Mouse (Mus musculus): ENCODE data around the gene Irf2bp1. TPM values are rescaled to one million over a fixed set of nuclear protein-coding genes. Genes with fewer than 3 reads are reported as not detected.

The Irf2bp1 gene
- polyA plus RNA-seq, 1 experiment from 2014 or later, result 29.7 TPM

DNA sequence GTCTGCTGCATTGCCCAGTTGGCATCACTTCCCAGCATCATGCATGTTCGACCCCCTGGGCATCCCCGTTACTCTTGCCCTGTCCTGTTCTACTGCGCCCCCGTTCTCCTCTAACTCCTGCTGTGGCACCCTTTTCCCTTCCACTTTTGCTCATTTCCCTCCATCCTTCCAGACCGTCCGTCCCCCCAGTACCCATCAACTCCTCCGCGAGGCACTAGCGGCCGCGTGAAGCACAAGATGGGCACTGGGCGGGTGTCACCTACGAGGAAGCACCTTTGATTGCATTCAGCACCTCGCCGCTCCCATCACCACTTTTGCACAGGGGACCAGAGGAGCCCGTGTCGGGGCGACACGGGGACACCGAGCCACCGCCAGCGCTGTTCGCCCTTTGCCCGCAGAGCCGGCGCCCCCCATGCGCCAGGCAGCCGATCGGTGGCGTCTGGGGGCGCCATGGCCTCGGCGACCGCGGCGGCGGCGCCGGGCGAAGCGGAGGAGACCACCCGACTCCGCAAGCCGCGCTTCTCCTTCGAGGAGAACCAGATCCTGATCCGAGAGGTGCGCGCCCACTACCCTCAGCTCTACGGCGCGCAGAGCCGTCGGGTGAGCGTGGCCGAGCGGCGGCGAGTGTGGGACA, 12.1 kb upstream of the Irf2bp1 start:
- H3K27ac ChIP-seq (ENCODE audit: low read depth, low read length), result peak overlapping the region; percentile 84
- peak overlapping the region; percentile 56 for H3K9ac ChIP-seq (replicated peaks; ENCODE audit: low read depth, low read length)
- no peaks in the 10 kb centered on the region for H3K9me3 ChIP-seq (ENCODE audit: control insufficient read depth, low read length)
- peaks cover 15% of the 10 kb centered on the region for H3K4me1 ChIP-seq (ENCODE audit: control insufficient read depth, insufficient read depth, low read length)
- WGBS, result under 1% methylated on average over 44 of the region's 59 CpGs
- no peak; the same call in none of the 2 replicates for ATAC-seq (ENCODE audit: low read depth)
- no peaks in the 10 kb centered on the region for H3K36me3 ChIP-seq (ENCODE audit: control insufficient read depth, insufficient read depth, low read length)
- H3K4me2 ChIP-seq (ENCODE audit: low read depth, low read length), result peak overlapping the region; percentile 57
- H3K4me3 ChIP-seq (ENCODE audit: low read depth, low read length), result peak overlapping the region; percentile 57
- H3K27me3 ChIP-seq (ENCODE audit: control insufficient read depth, insufficient read depth, low read length), result no peaks in the 10 kb centered on the region

DNA sequence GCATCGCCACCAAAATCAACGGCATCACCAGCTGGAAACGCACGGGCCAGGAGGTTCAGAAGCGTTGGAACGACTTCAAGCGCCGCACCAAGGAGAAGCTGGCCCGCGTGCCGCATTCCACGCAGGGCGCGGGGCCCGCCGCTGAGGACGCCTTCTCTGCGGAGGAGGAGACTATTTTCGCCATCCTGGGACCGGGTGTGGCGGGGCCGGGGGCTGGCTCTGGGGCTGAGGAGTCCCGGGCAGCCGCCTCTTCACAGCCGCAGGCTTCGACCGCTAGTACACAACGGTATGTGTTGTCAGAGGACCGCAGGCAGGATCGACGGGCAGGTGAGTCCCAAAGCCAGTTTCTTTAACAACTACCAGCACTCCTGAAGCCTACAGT, 11.6 kb upstream of the Irf2bp1 start:
- no peak for ATAC-seq (ENCODE audit: low read depth)
- Histone ChIP-seq H3K4me1 (ENCODE audit: control insufficient read depth, insufficient read depth, low read length) (peaks cover 15% of the 10 kb centered on the region), H3K27me3 (ENCODE audit: control insufficient read depth, insufficient read depth, low read length) (no peaks in the 10 kb centered on the region), H3K36me3 (ENCODE audit: control insufficient read depth, insufficient read depth, low read length) (no peaks in the 10 kb centered on the region), H3K9ac (replicated peaks; ENCODE audit: low read depth, low read length) (peak overlapping the region; percentile 56), H3K27ac (ENCODE audit: low read depth, low read length) (peak overlapping the region; percentile 4; the same call in 1 of the 2 replicates), H3K4me3 (ENCODE audit: low read depth, low read length) (peak overlapping the region; percentile 57), H3K4me2 (ENCODE audit: low read depth, low read length) (peak overlapping the region; percentile 57), H3K9me3 (ENCODE audit: control insufficient read depth, low read length) (no peaks in the 10 kb centered on the region)
- 3% methylated on average over 31 of the region's 31 CpGs for WGBS

DNA sequence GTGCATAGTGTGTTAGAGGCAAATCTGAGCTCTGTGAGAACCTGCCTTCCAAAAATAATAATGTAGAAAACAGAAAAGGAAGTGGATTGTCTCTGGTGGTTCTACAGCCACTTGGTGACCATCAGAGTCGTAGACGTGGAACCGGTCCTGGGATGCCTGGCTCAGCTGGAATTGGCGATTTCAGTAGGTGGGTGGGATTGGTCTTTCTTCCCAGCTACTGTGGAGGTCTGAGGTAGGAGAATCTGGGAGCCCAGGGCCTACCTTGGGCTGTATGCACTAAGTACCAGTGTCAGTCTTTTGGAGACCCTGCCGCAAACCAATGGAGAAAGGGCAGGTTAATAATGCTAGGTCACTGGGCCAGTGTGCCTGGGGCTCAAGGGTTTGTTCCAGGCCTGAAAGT, 10.8 kb upstream of the Irf2bp1 start:
- peaks cover 15% of the 10 kb centered on the region for H3K4me1 ChIP-seq (ENCODE audit: control insufficient read depth, insufficient read depth, low read length)
- WGBS, result 84% methylated on average over 5 of the region's 5 CpGs
- no peaks in the 10 kb centered on the region for H3K27me3 ChIP-seq (ENCODE audit: control insufficient read depth, insufficient read depth, low read length)
- no peaks in the 10 kb centered on the region for H3K9me3 ChIP-seq (ENCODE audit: control insufficient read depth, low read length)
- peak overlapping the region; percentile 57 for H3K4me3 ChIP-seq (ENCODE audit: low read depth, low read length)
- no peak for ATAC-seq (ENCODE audit: low read depth)
- no peak overlapping the region for H3K9ac ChIP-seq (replicated peaks; ENCODE audit: low read depth, low read length)
- H3K36me3 ChIP-seq (ENCODE audit: control insufficient read depth, insufficient read depth, low read length), result no peaks in the 10 kb centered on the region
- no peak overlapping the region for H3K27ac ChIP-seq (ENCODE audit: low read depth, low read length)
- peak overlapping the region; percentile 57 for H3K4me2 ChIP-seq (ENCODE audit: low read depth, low read length)

DNA sequence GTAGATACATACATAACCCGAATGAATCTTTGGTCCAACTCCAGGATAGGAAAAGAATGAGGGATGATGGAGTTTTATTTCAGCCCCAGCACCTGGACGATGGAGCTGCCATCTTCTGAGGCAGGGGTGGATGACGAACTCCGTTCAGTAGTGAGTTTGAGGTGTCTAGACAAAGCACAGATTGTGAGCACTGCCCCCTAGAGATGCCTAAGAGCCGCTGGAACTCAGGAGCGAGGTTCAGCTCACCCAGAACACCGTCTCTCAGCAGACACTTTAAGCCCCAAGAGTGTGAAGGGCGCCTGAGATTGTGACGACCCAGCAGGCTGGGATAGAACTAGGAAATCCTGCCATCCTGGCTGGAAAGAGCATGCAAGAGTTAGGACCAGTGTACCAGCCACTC, 5.0 kb upstream of the Irf2bp1 start:
- Histone ChIP-seq H3K4me1 (ENCODE audit: control insufficient read depth, insufficient read depth, low read length) (peaks cover 6% of the 10 kb centered on the region; the same call in 1 of the 2 replicates), H3K36me3 (ENCODE audit: control insufficient read depth, insufficient read depth, low read length) (no peaks in the 10 kb centered on the region), H3K9ac (replicated peaks; ENCODE audit: low read depth, low read length) (no peak overlapping the region), H3K27ac (ENCODE audit: low read depth, low read length) (no peak overlapping the region), H3K9me3 (ENCODE audit: control insufficient read depth, low read length) (no peaks in the 10 kb centered on the region), H3K4me2 (ENCODE audit: low read depth, low read length) (no peak overlapping the region), H3K27me3 (ENCODE audit: control insufficient read depth, insufficient read depth, low read length) (no peaks in the 10 kb centered on the region), H3K4me3 (ENCODE audit: low read depth, low read length) (no peak overlapping the region)
- ATAC-seq (ENCODE audit: low read depth), result no peak
- 35% methylated on average over 9 of the region's 9 CpGs for WGBS

DNA sequence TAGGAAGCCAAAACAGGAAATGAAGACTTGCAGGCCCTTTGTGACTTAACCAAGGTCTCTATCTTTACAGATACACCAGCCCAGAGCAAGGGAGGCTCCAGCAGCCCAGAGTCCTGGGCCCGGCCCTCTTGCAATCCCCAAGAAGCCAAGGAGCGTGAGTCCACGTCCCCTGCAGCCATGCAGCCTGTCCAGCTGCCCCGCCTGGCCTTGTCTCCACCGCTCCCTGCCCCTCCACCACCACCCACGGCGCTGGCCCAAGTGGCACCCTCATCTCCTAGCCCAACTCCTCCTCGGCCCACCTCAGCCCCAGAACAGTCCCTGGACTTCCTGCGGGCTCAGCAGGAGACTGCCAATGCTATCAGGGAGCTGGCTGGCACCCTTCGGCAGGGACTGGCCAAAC, 3.4 kb upstream of the Irf2bp1 start:
- Histone ChIP-seq H3K9ac (replicated peaks; ENCODE audit: low read depth, low read length) (peak overlapping the region; percentile 37; the same call in 1 of the 2 replicates), H3K4me2 (ENCODE audit: low read depth, low read length) (peak overlapping the region; percentile 51), H3K4me1 (ENCODE audit: control insufficient read depth, insufficient read depth, low read length) (peaks cover 14% of the 10 kb centered on the region), H3K27me3 (ENCODE audit: control insufficient read depth, insufficient read depth, low read length) (no peaks in the 10 kb centered on the region), H3K27ac (ENCODE audit: low read depth, low read length) (no peak overlapping the region), H3K4me3 (ENCODE audit: low read depth, low read length) (peak overlapping the region; percentile 22), H3K9me3 (ENCODE audit: control insufficient read depth, low read length) (no peaks in the 10 kb centered on the region), H3K36me3 (ENCODE audit: control insufficient read depth, insufficient read depth, low read length) (peaks cover 1% of the 10 kb centered on the region; the same call in 1 of the 2 replicates)
- no peak for ATAC-seq (ENCODE audit: low read depth)
- 55% methylated on average over 10 of the region's 10 CpGs for WGBS

DNA sequence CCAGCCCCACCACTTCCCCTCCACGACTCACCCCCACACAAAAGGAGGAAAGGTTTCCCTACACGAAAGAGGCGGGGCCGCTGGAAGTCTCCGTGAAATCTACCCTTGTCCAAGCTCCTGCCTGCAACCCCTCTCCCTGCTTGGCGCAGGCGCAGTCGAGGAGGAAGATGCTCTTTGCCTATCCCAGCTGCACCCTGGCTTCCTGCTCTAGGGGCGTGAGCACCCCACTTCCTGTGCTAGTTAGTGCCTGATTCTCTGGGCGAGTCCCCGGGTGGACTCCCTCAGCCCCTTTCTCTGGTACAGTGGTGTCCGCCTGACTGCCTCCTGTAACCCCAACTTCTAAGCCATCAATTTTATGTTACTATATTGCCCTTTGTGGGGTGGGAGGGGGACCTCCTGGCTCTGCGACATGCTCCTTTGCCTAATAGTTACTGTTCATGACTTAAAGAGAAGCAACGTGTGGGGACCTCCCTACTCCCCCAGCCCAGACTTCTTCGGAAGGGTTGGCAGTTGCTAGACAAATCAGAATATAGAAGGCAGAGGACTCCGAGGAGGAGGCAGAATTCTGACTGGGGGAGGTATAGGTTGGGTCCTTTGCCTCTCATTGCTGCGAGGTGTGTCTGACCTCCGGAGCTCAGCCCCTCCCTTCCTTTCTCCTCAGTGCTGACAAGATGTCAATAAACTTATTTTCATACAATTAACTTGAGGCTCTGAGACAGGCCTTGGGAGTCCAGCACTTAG, 2.6 kb upstream of the Irf2bp1 start:
- no peak for ATAC-seq (ENCODE audit: low read depth)
- 34% methylated on average over 15 of the region's 18 CpGs for WGBS
- peak overlapping the region; percentile 22 for H3K4me3 ChIP-seq (ENCODE audit: low read depth, low read length)
- H3K27ac ChIP-seq (ENCODE audit: low read depth, low read length), result peak overlapping the region; percentile 16; the same call in 1 of the 2 replicates
- H3K4me1 ChIP-seq (ENCODE audit: control insufficient read depth, insufficient read depth, low read length), result peaks cover 22% of the 10 kb centered on the region
- peaks cover 6% of the 10 kb centered on the region for H3K36me3 ChIP-seq (ENCODE audit: control insufficient read depth, insufficient read depth, low read length)
- no peaks in the 10 kb centered on the region for H3K9me3 ChIP-seq (ENCODE audit: control insufficient read depth, low read length)
- H3K27me3 ChIP-seq (ENCODE audit: control insufficient read depth, insufficient read depth, low read length), result no peaks in the 10 kb centered on the region
- H3K9ac ChIP-seq (replicated peaks; ENCODE audit: low read depth, low read length), result peak overlapping the region; percentile 37; the same call in 1 of the 2 replicates
- H3K4me2 ChIP-seq (ENCODE audit: low read depth, low read length), result peak overlapping the region; percentile 51

DNA sequence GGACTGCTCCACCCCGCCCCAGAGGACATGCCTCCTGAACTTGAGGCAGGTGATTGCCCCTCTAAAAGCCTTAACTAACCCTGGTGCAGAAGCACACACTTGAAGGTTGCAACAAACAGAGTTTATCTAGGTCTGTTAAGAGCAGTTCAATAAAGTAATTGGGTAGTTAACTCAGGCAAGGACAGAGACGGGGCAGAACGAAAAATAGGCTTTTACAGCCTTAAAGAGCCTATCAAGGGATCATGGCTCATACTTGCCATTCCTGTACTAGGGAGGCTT, 2.1 kb upstream of the Irf2bp1 start:
- Histone ChIP-seq H3K27me3 (ENCODE audit: control insufficient read depth, insufficient read depth, low read length) (no peaks in the 10 kb centered on the region), H3K4me2 (ENCODE audit: low read depth, low read length) (no peak overlapping the region), H3K9me3 (ENCODE audit: control insufficient read depth, low read length) (no peaks in the 10 kb centered on the region), H3K4me3 (ENCODE audit: low read depth, low read length) (no peak overlapping the region), H3K27ac (ENCODE audit: low read depth, low read length) (no peak overlapping the region), H3K9ac (replicated peaks; ENCODE audit: low read depth, low read length) (no peak overlapping the region), H3K4me1 (ENCODE audit: control insufficient read depth, insufficient read depth, low read length) (peaks cover 26% of the 10 kb centered on the region), H3K36me3 (ENCODE audit: control insufficient read depth, insufficient read depth, low read length) (peaks cover 6% of the 10 kb centered on the region)
- no peak for ATAC-seq (ENCODE audit: low read depth)
- 33% methylated on average over 3 of the region's 3 CpGs for WGBS

DNA sequence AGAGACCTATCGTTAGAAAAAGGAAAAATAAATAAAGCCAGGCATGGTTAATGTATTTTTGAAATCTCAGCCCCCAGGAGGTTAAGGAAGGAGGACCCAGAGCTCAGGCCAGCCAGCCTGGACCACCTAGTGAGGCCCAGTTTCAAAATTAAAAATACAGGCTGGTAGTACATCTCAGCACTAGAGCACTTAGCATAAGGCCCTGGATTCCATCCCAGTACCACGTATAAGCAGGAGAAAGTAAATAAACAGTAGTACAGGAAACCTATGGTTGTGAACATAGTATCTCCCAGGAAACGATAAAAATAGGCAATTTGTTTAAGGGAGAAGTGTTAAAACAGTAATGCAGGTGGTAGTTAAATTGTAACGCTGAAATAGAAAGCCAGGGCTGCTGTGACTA, 1.7 kb upstream of the Irf2bp1 start:
- 38% methylated on average over 4 of the region's 4 CpGs for WGBS
- ATAC-seq (ENCODE audit: low read depth), result no peak

DNA sequence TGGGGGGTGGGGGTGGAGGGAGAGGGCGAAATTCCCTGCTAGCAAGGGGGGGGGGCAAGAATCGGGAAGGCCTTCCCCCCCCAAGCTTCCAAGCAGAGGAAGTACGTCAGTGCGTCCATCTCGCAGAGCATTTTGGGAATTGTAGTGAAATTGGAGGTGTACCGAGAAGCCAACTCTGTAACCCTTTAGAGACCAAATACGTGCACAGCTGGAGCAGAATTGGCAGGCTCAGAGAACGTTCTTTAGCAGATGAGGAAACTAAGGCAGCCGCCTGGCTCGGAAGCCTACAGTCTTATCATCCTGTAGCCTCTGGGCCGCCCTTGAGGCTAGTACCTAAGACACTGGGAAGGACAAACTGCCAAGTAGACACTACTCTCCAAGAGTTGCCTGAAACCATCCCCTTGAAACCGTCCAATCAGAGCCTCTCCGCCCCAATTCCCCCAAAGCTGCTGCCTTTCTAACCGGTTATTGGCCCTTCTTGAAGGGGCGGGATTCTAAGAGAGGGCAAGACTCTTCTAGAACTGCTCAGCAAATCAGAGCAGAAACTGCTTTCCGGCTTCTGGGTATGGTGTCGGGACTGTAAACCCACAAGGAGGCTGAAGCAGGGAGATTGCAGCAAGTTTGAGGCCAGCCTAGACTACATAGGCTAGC, 871 bp upstream of the Irf2bp1 start:
- Histone ChIP-seq H3K4me2 (ENCODE audit: low read depth, low read length) (peak overlapping the region; percentile 61), H3K36me3 (ENCODE audit: control insufficient read depth, insufficient read depth, low read length) (peaks cover 11% of the 10 kb centered on the region), H3K4me3 (ENCODE audit: low read depth, low read length) (peak overlapping the region; percentile 27), H3K27me3 (ENCODE audit: control insufficient read depth, insufficient read depth, low read length) (no peaks in the 10 kb centered on the region), H3K9me3 (ENCODE audit: control insufficient read depth, low read length) (no peaks in the 10 kb centered on the region), H3K9ac (replicated peaks; ENCODE audit: low read depth, low read length) (peak overlapping the region; percentile 54), H3K27ac (ENCODE audit: low read depth, low read length) (peak overlapping the region; percentile 55; the same call in 1 of the 2 replicates), H3K4me1 (ENCODE audit: control insufficient read depth, insufficient read depth, low read length) (peaks cover 28% of the 10 kb centered on the region)
- 2% methylated on average over 17 of the region's 17 CpGs for WGBS
- peak; percentile 54 for ATAC-seq (ENCODE audit: low read depth)

More for the DNA sequence above, 1.7 kb upstream of the Irf2bp1 start:
- no peaks in the 10 kb centered on the region for H3K27me3 ChIP-seq (ENCODE audit: control insufficient read depth, insufficient read depth, low read length)
- H3K4me3 ChIP-seq (ENCODE audit: low read depth, low read length), result peak overlapping the region; percentile 27; the same call in 1 of the 2 replicates
- H3K9me3 ChIP-seq (ENCODE audit: control insufficient read depth, low read length), result no peaks in the 10 kb centered on the region
- H3K4me1 ChIP-seq (ENCODE audit: control insufficient read depth, insufficient read depth, low read length), result peaks cover 28% of the 10 kb centered on the region
- H3K9ac ChIP-seq (replicated peaks; ENCODE audit: low read depth, low read length), result peak overlapping the region; percentile 54; the same call in 1 of the 2 replicates
- H3K27ac ChIP-seq (ENCODE audit: low read depth, low read length), result peak overlapping the region; percentile 55; the same call in 1 of the 2 replicates
- H3K36me3 ChIP-seq (ENCODE audit: control insufficient read depth, insufficient read depth, low read length), result peaks cover 7% of the 10 kb centered on the region
- H3K4me2 ChIP-seq (ENCODE audit: low read depth, low read length), result peak overlapping the region; percentile 61

Data from neural tube, embryonic 14.5 days (tissue).